ENCODE assay signal across 12 mouse cellular contexts in genomic region chr2:166135711-166136485, GRCm38 (mm10). TPM values are rescaled to one million over a fixed set of nuclear protein-coding genes. Genes with fewer than 3 reads are reported as not detected.
DNase-seq lines count a peak whose midpoint lies in the region; ATAC-seq lines count a peak whose summit lies in the region.
"Had no signal": no experiment of that assay in that cellular context is flagged by ENCODE, and none has a peak within 500 bp of the region (broad histone marks: within the 10 kb centered on the region; RNA-seq: fewer than 3 reads in every experiment).

No protein-coding gene starts in this region.

- H3K9ac ChIP-seq in heart, embryonic 12.5 days, result peak overlapping the region; percentile 24; the same call in 1 of the 2 replicates
- H3K9ac ChIP-seq: embryonic facial prominence, embryonic 13.5 days had no signal

- no peak for DNase-seq in heart, postnatal 4 days
- DNase-seq in testis, postnatal 10 days (ENCODE audit: low spot score), result peak; percentile 49
- no peak for DNase-seq in testis, postnatal 14 days (ENCODE audit: low spot score)
- DNase-seq in lung, postnatal 14 days, result peak; percentile 37
- DNase-seq in thymus, postnatal 14 days, result no peak
- DNase-seq in layer of hippocampus, postnatal 36 days, result no peak
- no peak for DNase-seq in cerebellum, postnatal 36 days
- DNase-seq: adrenal gland, postnatal 36 days had no signal

- H3K36me3 ChIP-seq in heart, embryonic 12.5 days, result peaks cover 29% of the 10 kb centered on the region
- H3K36me3 ChIP-seq: G1E had no signal

- peaks cover 65% of the 10 kb centered on the region for H3K4me1 ChIP-seq in heart, embryonic 12.5 days (replicated peaks)

- 0 out of 2 replicates have a peak overlapping the region, but pooled peaks have one; percentile 12 for H3K27ac ChIP-seq in heart, embryonic 12.5 days (ENCODE audit: poor library complexity, severe bottlenecking)
- H3K27ac ChIP-seq: left cerebral cortex, adult 2 months had no signal

- no peaks in the 10 kb centered on the region for H3K9me3 ChIP-seq in heart, embryonic 12.5 days (replicated peaks)
- H3K9me3 ChIP-seq: embryonic facial prominence, embryonic 13.5 days had no signal

- H3K4me2 ChIP-seq in heart, embryonic 12.5 days, result peak overlapping the region; percentile 3; the same call in 1 of the 2 replicates
- H3K4me2 ChIP-seq: embryonic facial prominence, embryonic 13.5 days had no signal

- H3K27me3 ChIP-seq in heart, embryonic 12.5 days (replicated peaks), result no peaks in the 10 kb centered on the region
- H3K27me3 ChIP-seq: embryonic facial prominence, embryonic 13.5 days had no signal

- 26% methylated on average over 16 of the region's 16 CpGs for WGBS in heart, embryonic 12.5 days

- no peak overlapping the region for H3K4me3 ChIP-seq in heart, embryonic 12.5 days
- H3K4me3 ChIP-seq: embryonic facial prominence, embryonic 13.5 days; left cerebral cortex, adult 2 months had no signal

- no peak for ATAC-seq in heart, embryonic 12.5 days (ENCODE audit: insufficient number of reproducible peaks, low FRiP score)

RNA-seq across cellular contexts. Expression of gene Sulf2, which starts 19.6 kb away (rescaled TPM):
- 136 and 137 TPM in 2 replicates for polyA plus RNA-seq in heart, embryonic 12.5 days (2016; fragmentation: Nextera tagmentation; extraction: Ambion mirVana)
- 100 to 1,000 TPM; 124 to 129 TPM for total RNA-seq in heart, postnatal 4 days (2021)
- total RNA-seq in layer of hippocampus, postnatal 36 days (2021), result 100 to 1,000 TPM; 110 to 111 TPM
- polyA plus RNA-seq: G1E had no signal

Comparison
In these comparisons a context has a peak if more than half of its experiments do, and no peak if none do; other contexts are left out.
1. DNase-seq: peak in testis, postnatal 10 days (single experiment) and lung, postnatal 14 days (single experiment); none in heart, postnatal 4 days (single experiment), testis, postnatal 14 days (single experiment), thymus, postnatal 14 days (single experiment), layer of hippocampus, postnatal 36 days (0 of 2) and cerebellum, postnatal 36 days (0 of 2).